Mouse (Mus musculus) frontal cortex, postnatal 36 days (tissue): ENCODE measurements around the gene Smug1.

Experiments
- DNase-seq, 2 experiments: peaks; one replicate each; pipeline ENCODE4 v3.0.0; 2022; ENCODE audit warnings: low spot score in 2 of 2

The Smug1 gene

GRCm38 (mm10) chr15:103167042-103167615 is at the start of gene Smug1:
TSS of gene Smug1 (minus strand) at chr15:103167092.
- DNase-seq = no peak

GRCm38 (mm10) chr15:103216052-103216451 is 49.2 kb upstream of the Smug1 start:
- no peak for DNase-seq

- peak; percentile 88 to 89 for DNase-seq
Measured at GRCm38 (mm10) chr15:103214971-103215907, 48.3 kb upstream of the Smug1 start.

GRCm38 (mm10) chr15:103214149-103214548 is 47.3 kb upstream of the Smug1 start:
- no peak for DNase-seq

GRCm38 (mm10) chr15:103205156-103205555 is 38.3 kb upstream of the Smug1 start:
- no peak for DNase-seq

GRCm38 (mm10) chr15:103202088-103202793 is 35.3 kb upstream of the Smug1 start:
- no peak for DNase-seq

- no peak for DNase-seq
Measured at GRCm38 (mm10) chr15:103197785-103198184, 30.9 kb upstream of the Smug1 start.

GRCm38 (mm10) chr15:103196835-103197234 is 29.9 kb upstream of the Smug1 start:
- DNase-seq = no peak

GRCm38 (mm10) chr15:103193606-103194005 is 26.7 kb upstream of the Smug1 start:
- DNase-seq = no peak

GRCm38 (mm10) chr15:103190531-103191462 is 23.9 kb upstream of the Smug1 start:
- DNase-seq = peak in 1 of 2 experiments; percentile 45

- DNase-seq = no peak
Measured at GRCm38 (mm10) chr15:103190083-103190482, 23.2 kb upstream of the Smug1 start.

- DNase-seq = no peak
Measured at GRCm38 (mm10) chr15:103187803-103188202, 20.9 kb upstream of the Smug1 start.

- DNase-seq = peak in 1 of 2 experiments; percentile 71
Measured at GRCm38 (mm10) chr15:103185462-103186198, 18.7 kb upstream of the Smug1 start.

GRCm38 (mm10) chr15:103183651-103184610 is 17.0 kb upstream of the Smug1 start:
- DNase-seq = peak in 1 of 2 experiments; percentile 26

GRCm38 (mm10) chr15:103183135-103183534 is 16.2 kb upstream of the Smug1 start:
- peak; percentile 54 for DNase-seq

GRCm38 (mm10) chr15:103182166-103182790 is 15.4 kb upstream of the Smug1 start:
- DNase-seq = peak; percentile 64 to 65

- DNase-seq = no peak
Measured at GRCm38 (mm10) chr15:103180406-103180805, 13.5 kb upstream of the Smug1 start.

- DNase-seq = no peak
Measured at GRCm38 (mm10) chr15:103178767-103179166, 11.9 kb upstream of the Smug1 start.

- DNase-seq = no peak
Measured at GRCm38 (mm10) chr15:103178137-103178536, 11.2 kb upstream of the Smug1 start.
